Mouse (Mus musculus) bone marrow macrophage, adult 2 months (primary cell): ENCODE data around the gene Hsdl1.

ENCODE experiments used
- CTCF ChIP-seq: IDR thresholded peaks from 2 replicates; pipeline ENCODE4 v1.5.1; 2012; ENCODE audit warnings: low read depth, mild to moderate bottlenecking, low read length, moderate library complexity
- POLR2A ChIP-seq: IDR thresholded peaks from 2 replicates; pipeline ENCODE4 v1.6.1; 2012; ENCODE audit warnings: mild to moderate bottlenecking, low read depth, low read length, borderline replicate concordance

GRCm38 (mm10) chr8:119566367-119566766, 8.6 kb downstream of the Hsdl1 start:
- TF ChIP-seq CTCF = no peak
- TF ChIP-seq POLR2A = no peak
